Mouse (Mus musculus) limb, embryonic 12.5 days (tissue): Measurements from ENCODE around the gene Krt15. TPM values are rescaled to one million over a fixed set of nuclear protein-coding genes. Genes with fewer than 3 reads are reported as not detected.

Source experiments
- polyA plus RNA-seq: library from polyadenylated mRNA; unstranded; fragments of >200 nt; fragmentation: Nextera tagmentation; extraction: Ambion mirVana; gene quantifications from 2 replicates; pipeline ENCODE4 v1.2.1, GENCODE M21; 2016

Gene Krt15
- polyA plus RNA-seq, 1 experiment from 2014 or later = 42.4 TPM

Other genes starting within 250 kb of the Krt15 start
- not detected in 2 replicates for gene Krtap31-1, start 228.0 kb downstream of the Krt15 start, polyA plus RNA-seq
- not detected in 2 replicates for gene Gm11565, start 221.2 kb downstream of the Krt15 start, polyA plus RNA-seq
- gene Krtap31-2, start 199.6 kb downstream of the Krt15 start, polyA plus RNA-seq = not detected in 2 replicates
- gene Krtap9-5, start 187.5 kb downstream of the Krt15 start, polyA plus RNA-seq = not detected in 2 replicates
- not detected in 2 replicates for gene Krtap29-1, start 156.9 kb downstream of the Krt15 start, polyA plus RNA-seq
- not detected in 2 replicates for gene Krtap16-1, start 149.3 kb downstream of the Krt15 start, polyA plus RNA-seq
- 1.4 and 1.9 TPM in 2 replicates for gene Krtap17-1, start 141.9 kb downstream of the Krt15 start, polyA plus RNA-seq
- gene Krt33a, start 119.7 kb downstream of the Krt15 start, polyA plus RNA-seq = not detected in 2 replicates
- gene Krt33b, start 106.1 kb downstream of the Krt15 start, polyA plus RNA-seq = 0.18 and 0.27 TPM in 2 replicates
- not detected in 2 replicates for gene Krt34, start 94.4 kb downstream of the Krt15 start, polyA plus RNA-seq
- not detected in 2 replicates for gene Krt31, start 85.4 kb downstream of the Krt15 start, polyA plus RNA-seq
- gene Krt32, start 47.7 kb downstream of the Krt15 start, polyA plus RNA-seq = not detected in 2 replicates
- 0.28 and 0.70 TPM in 2 replicates for gene Krt35, start 39.7 kb downstream of the Krt15 start, polyA plus RNA-seq
- gene Krt36, start 30.3 kb downstream of the Krt15 start, polyA plus RNA-seq = 0.13 and 0.16 TPM in 2 replicates
- not detected in 2 replicates for gene Krt13, start 14.4 kb downstream of the Krt15 start, polyA plus RNA-seq
- gene Krt19, start 12.7 kb upstream of the Krt15 start, polyA plus RNA-seq = 8.4 and 8.7 TPM in 2 replicates
- gene Krt9, start 57.3 kb upstream of the Krt15 start, polyA plus RNA-seq = not detected in 2 replicates
- 144 and 160 TPM in 2 replicates for gene Krt14, start 71.6 kb upstream of the Krt15 start, polyA plus RNA-seq
- gene Krt16, start 113.0 kb upstream of the Krt15 start, polyA plus RNA-seq = not detected in 2 replicates
- gene Krt17, start 125.1 kb upstream of the Krt15 start, polyA plus RNA-seq = 41.6 and 47.9 TPM in 2 replicates
- gene Krt42, start 133.9 kb upstream of the Krt15 start, polyA plus RNA-seq = not detected in 2 replicates
- gene Eif1, start 184.0 kb upstream of the Krt15 start, polyA plus RNA-seq = 1,407 and 1,429 TPM in 2 replicates
- not detected in 2 replicates for gene Gast, start 198.5 kb upstream of the Krt15 start, polyA plus RNA-seq
- gene Hap1, start 220.2 kb upstream of the Krt15 start, polyA plus RNA-seq = 1.5 and 2.1 TPM in 2 replicates